Mouse (Mus musculus): ENCODE measurements around the gene Rgs14. TPM values are rescaled to one million over a fixed set of nuclear protein-coding genes. Genes with fewer than 3 reads are reported as not detected.

The Rgs14 gene
- polyA plus RNA-seq (2017; shearing (Covaris generic)): 66.5 TPM

GRCm38 (mm10) chr13:55369531-55370114 is at the start of gene Rgs14:
TSS of gene Rgs14 (plus strand) at chr13:55369732.

GRCm38 (mm10) chr13:55319931-55320533 is 49.5 kb upstream of the Rgs14 start, which contains the start of gene Prelid1:
TSS of gene Prelid1 (plus strand) at chr13:55320500.

GRCm38 (mm10) chr13:55321434-55322129 is 48.0 kb upstream of the Rgs14 start, which contains the start of gene Rab24:
TSS of gene Rab24 (minus strand) at chr13:55321946.

GRCm38 (mm10) chr13:55329683-55330566 is 39.6 kb upstream of the Rgs14 start, which contains the start of gene Mxd3:
TSS of gene Mxd3 (minus strand) at chr13:55329823.

GRCm38 (mm10) chr13:55362453-55363060 is 7.0 kb upstream of the Rgs14 start, which contains the start of gene Lman2:
TSS of gene Lman2 (minus strand) at chr13:55362783.

GRCm38 (mm10) chr13:55398088-55398487 is 28.6 kb downstream of the Rgs14 start, which contains the start of gene Slc34a1:
TSS of gene Slc34a1 (plus strand) at chr13:55398187.

GRCm38 (mm10) chr13:55414743-55415380 is 45.3 kb downstream of the Rgs14 start, which contains the start of gene Pfn3:
TSS of gene Pfn3 (minus strand) at chr13:55415232.

GRCm38 (mm10) chr13:55426613-55427012 is 57.1 kb downstream of the Rgs14 start, which contains the start of gene F12:
TSS of gene F12 (minus strand) at chr13:55426793.

Other genes starting within 250 kb of the Rgs14 start
- gene Gm17617, start 236.2 kb upstream of the Rgs14 start, polyA plus RNA-seq (2017; shearing (Covaris generic)): not detected
- gene Fgfr4, start 217.1 kb upstream of the Rgs14 start, polyA plus RNA-seq (2017; shearing (Covaris generic)): not detected
- gene Nsd1, start 159.9 kb upstream of the Rgs14 start, polyA plus RNA-seq (2017; shearing (Covaris generic)): 54.5 TPM
- 261 TPM for gene Prelid1, start 49.2 kb upstream of the Rgs14 start, polyA plus RNA-seq (2017; shearing (Covaris generic))
- 90.2 TPM for gene Rab24, start 47.8 kb upstream of the Rgs14 start, polyA plus RNA-seq (2017; shearing (Covaris generic))
- not detected for gene Mxd3, start 39.9 kb upstream of the Rgs14 start, polyA plus RNA-seq (2017; shearing (Covaris generic))
- 148 TPM for gene Lman2, start 6.9 kb upstream of the Rgs14 start, polyA plus RNA-seq (2017; shearing (Covaris generic))
- 0.28 TPM for gene Slc34a1, start 28.5 kb downstream of the Rgs14 start, polyA plus RNA-seq (2017; shearing (Covaris generic))
- gene Pfn3, start 45.5 kb downstream of the Rgs14 start, polyA plus RNA-seq (2017; shearing (Covaris generic)): 0.82 TPM
- not detected for gene F12, start 57.1 kb downstream of the Rgs14 start, polyA plus RNA-seq (2017; shearing (Covaris generic))
- gene Grk6, start 75.3 kb downstream of the Rgs14 start, polyA plus RNA-seq (2017; shearing (Covaris generic)): 345 TPM
- gene Prr7, start 94.5 kb downstream of the Rgs14 start, polyA plus RNA-seq (2017; shearing (Covaris generic)): 8.0 TPM
- not detected for gene Dbn1, start 118.4 kb downstream of the Rgs14 start, polyA plus RNA-seq (2017; shearing (Covaris generic))
- gene Pdlim7, start 143.9 kb downstream of the Rgs14 start, polyA plus RNA-seq (2017; shearing (Covaris generic)): 8.9 TPM
- not detected for gene Dok3, start 159.6 kb downstream of the Rgs14 start, polyA plus RNA-seq (2017; shearing (Covaris generic))
- 68.7 TPM for gene Ddx41, start 166.9 kb downstream of the Rgs14 start, polyA plus RNA-seq (2017; shearing (Covaris generic))
- gene Fam193b, start 201.4 kb downstream of the Rgs14 start, polyA plus RNA-seq (2017; shearing (Covaris generic)): 51.6 TPM
- 224 TPM for gene Tmed9, start 204.0 kb downstream of the Rgs14 start, polyA plus RNA-seq (2017; shearing (Covaris generic))
- gene B4galt7, start 230.2 kb downstream of the Rgs14 start, polyA plus RNA-seq (2017; shearing (Covaris generic)): 34.4 TPM